Mouse (Mus musculus) neural tube, embryonic 10.5 days (tissue): Measurements from ENCODE around the gene Spock3.
"Not testable (repeated sequence)": the region's sequence is repeated elsewhere in the genome, so short reads cannot be mapped to it uniquely, and the experiment has no call there.

Source experiments
- DNase-seq: peaks from one replicate; pipeline ENCODE4 v3.0.0-alpha.2; 2017; ENCODE audit warnings: low spot score; ENCODE audit errors: extremely low spot score

The Spock3 gene

DNA sequence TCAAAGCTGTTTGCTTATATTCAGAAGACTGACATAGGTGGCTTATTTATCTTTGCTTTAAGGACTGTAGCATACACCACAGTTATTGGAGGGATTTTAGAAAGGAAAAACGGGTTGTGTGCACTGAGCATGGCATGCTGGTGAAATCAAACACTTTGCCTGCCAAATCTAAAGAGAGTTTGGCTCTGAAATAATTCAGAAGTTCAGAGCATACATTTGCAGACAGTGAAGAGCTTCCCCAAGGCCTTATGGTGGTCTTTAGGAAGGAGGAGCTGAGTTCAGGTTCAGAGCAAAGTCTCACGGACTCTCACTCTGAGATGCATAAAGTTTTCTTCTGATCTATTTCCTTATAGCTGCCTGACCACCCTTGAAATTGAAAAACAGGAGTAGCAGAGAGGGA, at the start of gene Spock3:
Spock3 (plus strand) TSS at position 301 of the 400 bp plus-strand sequence.
- no peak for DNase-seq

DNA sequence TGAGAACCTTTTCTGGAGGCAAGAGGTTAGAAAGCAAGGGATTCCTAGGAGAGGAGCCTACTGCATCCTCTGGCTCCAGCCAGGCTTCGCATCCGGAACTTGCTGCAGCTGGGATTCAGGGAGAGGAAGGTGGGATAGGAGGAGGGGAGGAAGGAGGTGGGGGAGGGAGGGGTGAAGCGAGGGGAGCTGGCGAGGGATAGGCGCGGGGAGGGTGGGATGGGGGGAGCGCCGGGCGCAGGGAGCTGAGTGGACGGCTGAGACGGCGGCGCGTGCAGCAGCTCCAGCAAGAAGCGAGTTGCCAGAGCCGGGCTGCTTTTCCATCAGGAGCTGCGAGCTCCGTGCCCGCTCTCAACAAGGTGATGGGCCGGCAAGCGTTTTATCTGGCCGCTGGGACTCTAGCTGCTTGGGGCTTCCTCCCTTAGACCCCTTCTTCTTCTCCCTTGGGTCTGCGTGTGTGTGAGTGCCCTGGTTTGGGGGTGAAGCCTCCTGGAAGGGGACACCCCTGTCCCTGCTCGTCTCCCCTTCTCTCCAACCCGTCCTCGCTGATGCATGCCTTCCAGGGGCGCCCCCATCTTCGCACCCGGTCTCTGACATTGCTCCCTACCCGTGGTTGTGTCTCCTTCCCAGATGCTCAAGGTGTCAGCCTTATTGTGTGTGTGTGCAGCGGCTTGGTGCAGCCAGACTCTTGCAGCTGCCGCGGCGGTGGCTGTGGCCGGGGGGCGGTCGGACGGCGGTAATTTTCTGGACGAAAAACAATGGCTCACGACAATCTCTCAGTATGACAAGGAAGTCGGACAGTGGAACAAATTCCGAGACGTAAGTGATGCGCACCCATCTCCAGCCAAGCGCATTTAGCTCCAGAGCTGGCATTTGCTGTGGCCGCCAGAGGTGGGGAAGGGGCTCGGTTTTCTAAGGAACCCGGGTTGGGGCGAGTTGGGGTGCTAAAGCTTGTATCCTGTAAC, 645 bp downstream of the Spock3 start:
- DNase-seq, result peak; percentile 69

GRCm38 (mm10) chr8:62952481-62952880, 1.7 kb downstream of the Spock3 start:
- no peak for DNase-seq

GRCm38 (mm10) chr8:62962608-62963007, 11.8 kb downstream of the Spock3 start:
- no peak for DNase-seq

GRCm38 (mm10) chr8:62969802-62970372, 19.1 kb downstream of the Spock3 start:
- DNase-seq, result no peak

GRCm38 (mm10) chr8:63088984-63089383, 138.2 kb downstream of the Spock3 start:
- no peak for DNase-seq

DNA sequence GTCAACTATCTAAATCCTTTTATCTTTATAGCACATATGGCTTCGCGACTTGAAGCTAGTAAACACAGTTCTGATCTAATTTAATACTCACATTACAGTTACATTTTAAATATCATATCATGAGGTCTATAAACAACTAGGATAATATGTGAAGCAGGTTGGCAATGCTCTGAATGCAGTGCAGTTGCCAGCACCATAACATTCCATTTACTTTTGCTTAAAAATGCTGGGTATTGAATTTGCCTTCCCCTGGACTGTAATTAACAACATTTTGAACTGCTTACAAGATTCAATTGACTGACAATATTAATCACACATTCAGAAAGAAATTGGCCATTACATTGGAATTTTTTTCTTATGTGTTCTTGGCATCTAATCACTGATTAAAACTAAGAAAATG, 147.4 kb downstream of the Spock3 start:
- no peak for DNase-seq

DNA sequence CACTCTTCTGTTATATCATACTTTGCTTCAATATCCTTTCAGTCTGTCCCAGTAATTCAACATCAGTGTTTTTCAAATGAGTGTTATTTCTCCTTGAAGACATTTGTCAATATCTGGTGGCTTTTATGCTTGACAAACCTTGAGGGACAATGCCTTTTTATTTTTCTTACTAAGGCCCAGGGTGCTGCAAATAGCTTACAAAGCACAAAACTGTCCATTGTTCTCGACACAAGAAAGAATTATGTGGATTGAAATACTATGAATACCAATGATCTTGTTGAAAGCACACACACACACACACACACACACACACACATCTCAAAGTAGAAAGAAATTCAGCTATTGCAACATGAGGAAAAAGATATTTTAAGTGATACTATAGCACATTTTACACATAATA, 159.0 kb downstream of the Spock3 start:
- DNase-seq, result no peak

DNA sequence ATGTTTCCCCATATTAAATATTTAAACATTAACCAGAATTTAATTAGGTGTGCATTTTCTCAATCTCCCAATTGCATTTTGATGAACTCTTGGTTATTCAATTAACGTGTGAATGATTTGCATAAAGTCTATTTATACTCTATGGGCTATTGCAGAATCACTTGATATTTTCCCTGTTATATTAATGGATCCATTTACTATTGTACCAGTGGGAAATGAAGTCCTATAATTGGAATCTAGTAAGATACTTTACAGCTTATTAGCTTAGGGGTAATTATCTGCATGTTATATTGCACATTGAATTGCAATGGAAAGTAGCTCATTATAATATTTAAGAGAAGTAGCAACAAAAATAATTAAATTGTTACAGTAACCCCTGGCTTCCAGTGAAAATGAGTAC, 162.1 kb downstream of the Spock3 start:
- no peak for DNase-seq

DNA sequence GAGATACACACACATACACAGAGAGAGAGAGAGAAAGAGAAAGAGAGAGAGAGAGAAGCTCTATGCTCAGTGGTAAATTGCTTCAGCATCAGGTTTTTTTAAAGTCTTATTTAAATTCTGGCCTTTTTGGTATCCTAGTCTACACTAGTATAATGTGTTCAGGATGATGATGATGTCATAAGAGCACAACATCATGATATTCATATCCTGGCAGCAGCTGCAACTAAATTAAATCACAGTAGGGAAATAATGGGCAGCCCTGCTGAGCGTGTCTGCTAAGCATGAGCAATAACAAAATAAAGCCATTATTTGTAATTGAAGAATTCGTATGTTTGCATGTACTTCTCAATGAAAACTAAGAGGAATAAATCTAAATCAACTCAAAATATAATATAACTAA, 169.7 kb downstream of the Spock3 start:
- DNase-seq, result no peak

- DNase-seq, result no peak
Measured at GRCm38 (mm10) chr8:63135406-63135805, 184.6 kb downstream of the Spock3 start.

DNA sequence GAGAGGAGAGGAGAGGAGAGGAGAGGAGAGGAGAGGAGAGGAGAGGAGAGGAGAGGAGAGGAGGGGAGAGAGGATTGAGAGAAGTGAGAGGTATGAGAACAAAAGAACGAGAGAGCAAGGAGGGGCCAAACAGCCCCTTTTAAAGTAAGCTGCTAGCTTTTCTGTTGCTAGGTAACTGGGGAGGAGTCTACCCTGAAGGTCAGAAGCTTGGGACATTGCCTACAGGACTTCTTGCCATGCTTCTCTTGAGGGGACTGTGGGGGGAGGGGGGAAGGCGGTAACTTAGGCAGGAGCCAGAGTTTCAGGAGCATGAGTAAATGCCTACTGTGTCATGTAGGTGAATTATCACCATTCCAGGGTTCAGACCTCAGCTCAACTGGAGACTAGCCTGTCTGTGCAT, 213.1 kb downstream of the Spock3 start:
- DNase-seq, result not testable (repeated sequence)

DNA sequence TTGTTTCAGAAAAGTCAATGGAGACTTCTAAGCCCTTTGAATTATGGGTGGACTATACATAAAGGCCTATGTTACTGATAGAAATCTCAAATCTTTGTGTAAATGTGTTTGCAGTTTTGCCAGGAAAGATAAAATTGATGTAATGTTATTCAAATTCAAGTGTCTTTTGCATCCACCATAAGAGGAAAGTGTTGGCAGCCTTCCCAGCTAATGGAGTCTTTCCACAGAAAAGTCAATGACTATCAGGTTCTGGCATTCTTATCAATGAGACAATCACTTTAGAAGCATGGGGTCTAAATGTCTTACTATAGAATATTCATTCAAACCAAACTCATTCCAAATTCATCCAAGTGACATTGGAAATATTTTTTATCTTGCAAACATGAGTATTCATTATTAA, 214.5 kb downstream of the Spock3 start:
- DNase-seq, result no peak

- no peak for DNase-seq
Measured at GRCm38 (mm10) chr8:63169956-63170355, 219.1 kb downstream of the Spock3 start.

DNA sequence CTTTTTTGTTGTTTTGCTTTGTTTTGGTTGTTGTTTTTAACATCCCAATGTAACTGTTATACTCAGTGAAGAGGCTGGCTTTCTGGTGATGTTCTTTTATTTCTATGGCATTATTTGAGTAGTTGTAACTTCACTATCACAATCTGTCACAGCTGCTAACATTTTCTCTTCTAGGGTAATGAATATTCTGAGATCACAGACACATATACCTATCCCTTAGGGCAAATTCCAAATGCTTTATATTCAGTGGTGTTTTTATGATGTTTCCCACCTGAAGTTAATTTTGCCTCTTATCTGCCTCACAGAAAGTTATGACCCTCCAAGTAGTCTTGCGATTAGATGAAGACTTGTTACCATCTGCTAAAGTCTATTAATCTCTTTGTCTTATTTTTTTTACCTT, 230.5 kb downstream of the Spock3 start:
- DNase-seq, result no peak

GRCm38 (mm10) chr8:63258812-63259385, 308.1 kb downstream of the Spock3 start:
- no peak for DNase-seq

- no peak for DNase-seq
Measured at GRCm38 (mm10) chr8:63262516-63262915, 311.7 kb downstream of the Spock3 start.

DNA sequence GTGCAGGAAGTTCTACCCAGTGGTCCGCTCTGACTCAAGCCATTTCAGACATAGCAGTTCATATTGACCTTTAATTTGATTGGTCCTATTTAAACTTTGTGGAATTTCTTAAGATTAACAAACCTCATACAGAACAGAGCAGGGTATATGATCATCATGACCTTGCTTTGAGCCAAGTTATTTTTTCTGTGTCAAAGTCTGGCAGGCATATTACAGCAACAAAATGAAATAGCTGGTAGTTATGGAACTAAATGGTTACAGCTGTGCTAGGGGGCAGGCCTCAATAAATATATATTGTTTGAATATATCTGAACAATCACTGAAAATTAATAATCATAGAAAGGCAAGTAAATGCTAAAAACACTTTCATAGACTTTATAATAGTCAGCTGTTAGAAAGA, 384.6 kb downstream of the Spock3 start:
- no peak for DNase-seq

DNA sequence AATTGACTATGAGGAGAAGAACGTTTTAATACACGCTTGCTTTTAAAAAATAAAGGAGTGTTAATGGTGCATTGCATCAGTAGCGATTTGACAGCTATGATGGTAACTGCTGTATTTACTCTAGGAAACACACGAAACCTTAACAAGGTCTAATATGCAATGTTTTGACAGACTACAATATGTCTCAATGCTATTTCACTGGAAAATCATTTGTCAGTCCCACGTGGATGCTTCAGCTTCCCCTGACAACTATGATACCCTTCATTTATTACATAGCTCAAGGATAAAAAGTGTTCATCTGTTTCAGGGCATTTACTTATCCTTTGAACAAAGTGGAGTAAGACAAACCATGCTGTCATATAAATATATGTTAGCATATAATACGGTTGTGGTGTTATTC, 417.8 kb downstream of the Spock3 start:
- DNase-seq, result no peak

DNA sequence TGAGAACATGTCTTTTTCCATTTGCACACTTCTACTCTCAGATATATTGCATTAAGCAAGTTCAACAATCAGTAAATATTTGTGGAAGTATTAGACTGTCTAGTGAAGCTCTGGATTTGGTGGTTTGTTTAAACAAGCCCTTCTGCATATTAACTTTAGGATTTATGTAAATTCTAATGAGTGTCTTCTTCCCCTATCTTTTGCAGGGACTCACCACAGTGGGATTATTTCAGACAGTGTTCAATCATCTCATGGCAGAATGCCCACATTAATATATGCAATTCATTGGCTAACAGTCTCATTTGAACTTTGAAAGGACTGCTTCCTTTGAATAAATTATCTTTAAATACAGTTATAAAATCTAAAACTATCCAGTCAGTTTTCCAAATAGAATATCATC, 446.9 kb downstream of the Spock3 start:
- no peak for DNase-seq
